Mouse (Mus musculus) brown adipose tissue, adult 24 weeks (tissue): ENCODE data around the gene Armt1. TPM values are rescaled to one million over a fixed set of nuclear protein-coding genes. Genes with fewer than 3 reads are reported as not detected.
"Not testable (repeated sequence)": the region's sequence is repeated elsewhere in the genome, so short reads cannot be mapped to it uniquely, and the experiment has no call there.

ENCODE experiments used
- H3K27ac ChIP-seq: fragments of 200-500 bp; replicated peaks from 2 replicates; pipeline ENCODE4 v1.5.1; 2012; ENCODE audit warnings: low read depth, mild to moderate bottlenecking, low read length
- H3K4me1 ChIP-seq: fragments of 200-500 bp; 2 replicates; pipeline ENCODE4 v1.6.1; 2012; ENCODE audit warnings: low read length, mixed read lengths; ENCODE audit not compliant: control insufficient read depth, insufficient read depth, insufficient read length
- H3K4me3 ChIP-seq: fragments of 200-500 bp; 2 replicates; pipeline ENCODE4 v1.5.1; 2012; ENCODE audit warnings: low read depth, mild to moderate bottlenecking, low read length, moderate library complexity; ENCODE audit not compliant: insufficient read depth
- polyA plus RNA-seq: library from polyadenylated mRNA; stranded (reverse); fragments of >200 nt; gene quantifications from 2 replicates; pipeline ENCODE4 v1.2.4, GENCODE M21; 2012; ENCODE audit not compliant: missing spikeins, insufficient read depth, insufficient read length

Gene Armt1
- polyA plus RNA-seq, 1 experiment: 18.2 TPM

DNA sequence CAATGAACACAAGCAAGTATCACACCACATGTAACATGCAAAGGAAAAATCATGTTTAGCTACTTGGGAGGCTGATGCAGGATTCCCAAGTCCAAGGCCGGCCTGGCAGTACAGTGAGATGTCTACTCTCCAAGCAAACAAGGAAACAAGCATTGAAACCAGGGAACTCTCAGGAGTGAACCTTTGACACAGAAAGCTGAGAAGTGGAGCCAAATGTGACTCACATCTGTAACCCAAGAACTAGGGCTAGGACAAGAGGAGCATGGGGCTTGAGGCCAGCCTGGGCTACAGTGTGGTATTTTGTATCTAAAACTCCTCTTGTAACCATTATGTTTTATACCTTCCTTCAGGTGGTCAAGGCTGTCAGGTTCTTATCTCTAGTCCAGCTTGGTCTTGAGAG, 25.1 kb upstream of the Armt1 start:
- Histone ChIP-seq H3K4me1 (no peaks in the 10 kb centered on the region; the same call in none of the 2 replicates), H3K27ac (peak overlapping the region; percentile 73), H3K4me3 (no peak overlapping the region)

- H3K4me1 ChIP-seq: no peaks in the 10 kb centered on the region
- H3K4me3 ChIP-seq: no peak overlapping the region
- no peak overlapping the region for H3K27ac ChIP-seq
Observed at GRCm38 (mm10) chr10:4425245-4425644, 7.0 kb upstream of the Armt1 start.

DNA sequence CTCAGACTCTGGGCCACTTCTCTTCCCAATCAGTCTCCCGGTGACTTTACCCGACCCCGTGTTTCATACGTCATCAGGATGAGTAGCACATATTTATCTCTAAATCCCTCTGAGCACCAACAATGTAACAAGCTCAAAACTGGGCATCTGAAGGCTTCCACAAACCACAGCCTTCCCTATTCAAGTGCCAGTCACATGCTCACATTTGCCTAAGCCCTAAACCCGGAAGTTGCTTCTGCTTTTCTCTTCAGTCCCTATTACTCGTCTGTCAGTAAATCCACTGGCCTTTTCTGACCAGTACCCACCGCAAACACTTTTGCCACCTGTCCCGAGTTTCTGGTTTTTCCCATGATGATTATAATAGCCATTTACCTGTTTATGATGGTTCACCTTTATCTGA, 1.9 kb upstream of the Armt1 start:
- H3K27ac ChIP-seq: peak overlapping the region; percentile 27
- H3K4me3 ChIP-seq: no peak overlapping the region
- H3K4me1 ChIP-seq: no peaks in the 10 kb centered on the region

GRCm38 (mm10) chr10:4430826-4431225, 1.4 kb upstream of the Armt1 start:
- Histone ChIP-seq H3K4me1 (no peaks in the 10 kb centered on the region), H3K4me3 (peak overlapping the region; percentile 86; the same call in 1 of the 2 replicates), H3K27ac (peak overlapping the region; percentile 24)

GRCm38 (mm10) chr10:4431746-4432122, 533 bp upstream of the Armt1 start:
- Histone ChIP-seq H3K4me1 (no peaks in the 10 kb centered on the region), H3K27ac (peak overlapping the region; percentile 92), H3K4me3 (peak overlapping the region; percentile 86)

- peak overlapping the region; percentile 89 for H3K27ac ChIP-seq
- peak overlapping the region; percentile 73 for H3K4me3 ChIP-seq
- H3K4me1 ChIP-seq: no peaks in the 10 kb centered on the region
Observed at GRCm38 (mm10) chr10:4432996-4433755, 909 bp downstream of the Armt1 start.

DNA sequence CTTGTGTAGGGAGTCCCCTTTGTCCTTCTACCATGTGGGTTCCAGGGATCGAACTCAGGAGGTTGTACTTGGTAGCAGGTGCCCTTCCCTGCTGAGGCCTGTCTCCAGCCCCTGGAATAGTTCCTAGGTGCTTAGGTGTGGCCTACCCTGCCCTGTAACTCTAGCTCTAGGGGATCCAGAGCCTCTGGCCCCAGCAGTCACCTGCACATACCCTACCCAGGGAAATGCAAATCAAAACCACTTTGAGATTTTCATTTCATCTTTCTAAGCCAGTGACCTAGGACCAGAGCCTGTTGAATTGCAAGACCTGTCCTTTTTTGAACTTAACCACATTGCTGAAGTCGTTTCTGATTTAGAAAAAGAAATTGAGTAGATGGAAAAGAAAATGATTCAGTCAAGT, 1.6 kb downstream of the Armt1 start:
- H3K4me3 ChIP-seq, H3K4me1 ChIP-seq, H3K27ac ChIP-seq: not testable (repeated sequence)

GRCm38 (mm10) chr10:4435416-4435815, 3.1 kb downstream of the Armt1 start:
- H3K4me3 ChIP-seq: no peak overlapping the region
- no peaks in the 10 kb centered on the region for H3K4me1 ChIP-seq
- no peak overlapping the region for H3K27ac ChIP-seq

- Histone ChIP-seq H3K27ac (no peak overlapping the region), H3K4me1 (0 out of 2 replicates have a peak, but pooled peaks cover 2% of the 10 kb centered on the region), H3K4me3 (no peak overlapping the region)
Observed at GRCm38 (mm10) chr10:4456409-4456808, 24.1 kb downstream of the Armt1 start.

- 0 out of 2 replicates have a peak, but pooled peaks cover 2% of the 10 kb centered on the region for H3K4me1 ChIP-seq
- no peak overlapping the region for H3K27ac ChIP-seq
- no peak overlapping the region for H3K4me3 ChIP-seq
Observed at GRCm38 (mm10) chr10:4460201-4460600, 27.9 kb downstream of the Armt1 start.

DNA sequence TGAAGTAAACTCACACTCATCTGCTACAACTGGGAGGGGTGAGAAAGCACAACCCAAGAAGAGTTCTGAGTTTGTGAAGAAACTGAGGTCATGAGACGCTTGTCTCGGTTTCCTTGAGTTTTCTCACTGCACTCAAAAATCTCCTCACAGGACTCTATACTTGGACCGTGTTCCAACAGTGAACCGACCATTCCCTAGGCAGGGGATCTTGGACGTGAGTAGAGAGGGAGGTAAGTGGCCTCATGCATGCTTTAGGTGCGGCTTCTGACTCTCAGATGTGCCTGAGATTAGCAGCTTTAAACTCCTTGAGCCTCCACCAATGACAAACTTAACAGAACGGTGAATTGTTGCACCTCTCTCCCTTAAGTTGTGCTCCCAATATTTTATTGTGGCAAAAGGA, 33.5 kb downstream of the Armt1 start:
- Histone ChIP-seq H3K4me3 (no peak overlapping the region), H3K4me1 (no peaks in the 10 kb centered on the region), H3K27ac (no peak overlapping the region)

DNA sequence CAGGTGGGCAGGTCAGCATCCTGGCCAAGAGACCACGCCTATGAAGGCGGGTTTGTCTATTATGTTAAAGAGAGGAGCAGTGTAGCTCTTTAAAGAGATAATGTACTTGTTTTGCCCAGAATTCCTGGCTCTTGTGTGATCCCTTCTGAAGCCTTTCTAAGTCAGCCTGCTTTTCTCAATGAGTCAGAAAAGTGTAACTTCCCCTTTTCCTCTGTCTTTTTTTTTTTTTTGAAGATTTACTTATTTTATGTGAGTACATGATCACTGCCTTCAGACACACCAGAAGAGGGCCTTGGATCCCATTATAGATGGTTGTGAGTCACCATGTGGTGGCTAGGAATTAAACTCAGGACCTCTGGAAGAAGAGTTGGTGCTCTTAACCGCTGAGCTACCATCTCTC, 37.1 kb downstream of the Armt1 start:
- H3K4me1 ChIP-seq: no peaks in the 10 kb centered on the region
- no peak overlapping the region for H3K27ac ChIP-seq
- H3K4me3 ChIP-seq: no peak overlapping the region

DNA sequence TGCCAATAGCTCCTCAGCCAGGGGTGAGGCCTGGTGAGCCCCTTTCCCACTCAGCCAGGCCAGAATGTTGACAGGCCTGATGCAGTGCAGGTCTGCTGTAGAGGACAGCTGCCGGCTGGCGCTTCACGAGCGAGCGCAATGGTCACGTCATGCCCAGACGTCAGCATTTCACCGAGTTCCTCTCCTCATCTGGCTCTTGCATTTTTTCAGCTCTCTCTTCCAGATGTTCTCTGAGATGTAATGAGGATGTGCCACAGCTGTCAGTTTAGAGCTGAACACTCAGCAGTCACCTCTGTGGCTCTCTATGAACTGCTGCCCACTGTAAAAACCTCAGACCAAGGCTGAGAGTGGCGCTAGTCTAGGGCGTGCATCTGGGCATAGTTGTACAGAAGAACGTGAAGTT, 41.3 kb downstream of the Armt1 start:
- Histone ChIP-seq H3K4me3 (no peak overlapping the region), H3K4me1 (no peaks in the 10 kb centered on the region), H3K27ac (no peak overlapping the region)

- Histone ChIP-seq H3K4me1 (no peaks in the 10 kb centered on the region), H3K27ac (no peak overlapping the region)
Observed at GRCm38 (mm10) chr10:4475431-4475830, 43.2 kb downstream of the Armt1 start.

DNA sequence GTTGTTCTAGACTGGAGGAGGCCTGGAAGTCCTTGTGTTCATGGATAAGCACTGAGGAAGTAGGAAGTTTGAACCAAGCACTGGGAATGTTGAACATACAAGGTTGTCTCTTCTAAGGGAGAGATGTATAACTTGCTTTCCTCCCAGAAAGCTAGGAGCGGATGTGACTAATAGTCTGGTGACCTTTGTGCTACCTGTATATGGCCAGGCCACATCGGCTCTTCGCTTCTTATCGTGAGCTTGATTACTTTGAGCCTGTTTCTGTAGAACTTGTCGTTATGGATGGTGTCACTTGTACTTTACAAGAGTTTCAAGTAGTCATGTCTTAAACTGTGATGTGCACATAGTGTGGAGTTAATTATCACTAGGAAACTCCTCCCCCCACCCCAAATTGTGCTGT, 44.3 kb downstream of the Armt1 start:
- H3K4me1 ChIP-seq: no peaks in the 10 kb centered on the region
- no peak overlapping the region for H3K27ac ChIP-seq
- H3K4me3 ChIP-seq: no peak overlapping the region

More at GRCm38 (mm10) chr10:4475431-4475830, 43.2 kb downstream of the Armt1 start:
- H3K4me3 ChIP-seq: no peak overlapping the region

DNA sequence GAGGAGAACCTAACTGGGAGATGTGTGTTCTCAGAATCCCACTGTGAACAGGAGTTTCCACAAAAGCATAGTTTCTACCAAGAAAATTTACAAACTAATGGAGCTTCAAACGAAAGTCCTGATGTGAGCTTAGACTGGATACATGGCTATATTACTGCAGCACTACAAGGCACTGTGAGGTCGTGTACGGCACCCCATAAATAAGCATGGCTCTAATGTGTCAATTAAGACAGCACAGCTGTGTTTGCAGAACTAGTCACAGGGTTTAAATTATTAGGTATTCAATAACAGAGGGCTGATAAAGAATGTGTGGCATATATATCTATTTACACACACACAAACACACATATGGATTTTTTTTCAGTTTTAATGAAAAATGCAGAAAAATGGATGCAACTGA, 48.7 kb downstream of the Armt1 start:
- Histone ChIP-seq H3K4me3 (no peak overlapping the region), H3K27ac (no peak overlapping the region), H3K4me1 (no peaks in the 10 kb centered on the region)
